10 mouse cellular contexts compared by ENCODE assay signal in the genomic region with DNA sequence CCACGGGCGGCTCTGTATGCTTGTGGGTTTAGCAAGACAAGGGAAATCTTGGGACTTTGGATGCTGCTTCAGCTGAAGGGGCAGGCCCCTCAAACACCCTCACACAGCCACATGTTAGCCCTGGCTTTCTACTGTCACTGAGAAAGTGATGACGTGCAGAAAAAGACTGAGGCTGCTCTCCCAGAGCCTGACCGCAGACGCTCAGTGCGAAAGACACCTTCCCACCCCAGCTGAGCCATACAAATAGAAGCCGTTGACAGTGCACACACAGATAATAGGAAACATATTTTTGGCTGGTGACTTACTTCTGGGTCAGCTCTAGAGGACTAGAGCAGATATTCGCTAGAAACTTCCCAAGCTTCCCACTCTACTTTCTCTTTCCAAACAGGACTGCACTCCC.
"Had no signal": no experiment of that assay in that cellular context is flagged by ENCODE, and none has a peak within 500 bp of the region (broad histone marks: within the 10 kb centered on the region; RNA-seq: fewer than 3 reads in every experiment).

No protein-coding gene starts in this region.

- ATAC-seq: midbrain, embryonic 16.5 days had no signal

- H3K27ac ChIP-seq: limb, embryonic 12.5 days; liver, embryonic 14.5 days; midbrain, embryonic 12.5 days had no signal

- H3K36me3 ChIP-seq: limb, embryonic 12.5 days; midbrain, embryonic 12.5 days had no signal

- H3K27me3 ChIP-seq: limb, embryonic 12.5 days; midbrain, embryonic 12.5 days had no signal

- H3K4me2 ChIP-seq: limb, embryonic 12.5 days; midbrain, embryonic 12.5 days had no signal

- DNase-seq: kidney, postnatal 25 days; layer of hippocampus, adult 9-11 months; layer of hippocampus, postnatal 36 days; lung, adult 18-20 months; right cerebral cortex, postnatal 25 days; thymus, postnatal 36 days had no signal

- H3K4me3 ChIP-seq: limb, embryonic 12.5 days; midbrain, embryonic 12.5 days had no signal

- H3K4me1 ChIP-seq: limb, embryonic 12.5 days; midbrain, embryonic 12.5 days had no signal

- H3K9me3 ChIP-seq: limb, embryonic 12.5 days; midbrain, embryonic 12.5 days had no signal

- H3K9ac ChIP-seq: limb, embryonic 12.5 days; liver, embryonic 14.5 days; midbrain, embryonic 12.5 days had no signal
